Comparison of ENCODE assay signal across 22 mouse cellular contexts in genomic region chr6:123175549-123175948, GRCm38 (mm10). TPM values are rescaled to one million over a fixed set of nuclear protein-coding genes. Genes with fewer than 3 reads are reported as not detected.
"Had no signal": no experiment of that assay in that cellular context is flagged by ENCODE, and none has a peak within 500 bp of the region (broad histone marks: within the 10 kb centered on the region; RNA-seq: fewer than 3 reads in every experiment).

No protein-coding gene starts in this region.

- H3K4me1 ChIP-seq: limb, embryonic 12.5 days; liver, embryonic 15.5 days; lung, embryonic 15.5 days; midbrain, embryonic 10.5 days; neural tube, embryonic 12.5 days; stomach, embryonic 15.5 days had no signal

- H3K4me3 ChIP-seq: limb, embryonic 12.5 days; liver, embryonic 15.5 days; lung, embryonic 15.5 days; midbrain, embryonic 10.5 days; neural tube, embryonic 12.5 days; stomach, embryonic 15.5 days had no signal

- H3K4me2 ChIP-seq: limb, embryonic 12.5 days; liver, embryonic 15.5 days; lung, embryonic 15.5 days; neural tube, embryonic 12.5 days; stomach, embryonic 15.5 days had no signal

- H3K27ac ChIP-seq: kidney, postnatal 0 days; limb, embryonic 12.5 days; liver, embryonic 15.5 days; lung, embryonic 15.5 days; midbrain, embryonic 10.5 days; neural tube, embryonic 12.5 days; stomach, embryonic 15.5 days had no signal

- H3K27me3 ChIP-seq: limb, embryonic 12.5 days; liver, embryonic 15.5 days; lung, embryonic 15.5 days; neural tube, embryonic 12.5 days; stomach, embryonic 15.5 days had no signal

- H3K9ac ChIP-seq: limb, embryonic 12.5 days; liver, embryonic 15.5 days; lung, embryonic 15.5 days; neural tube, embryonic 12.5 days; stomach, embryonic 15.5 days had no signal

- H3K9me3 ChIP-seq: liver, embryonic 15.5 days; lung, embryonic 15.5 days; midbrain, embryonic 10.5 days; stomach, embryonic 15.5 days had no signal

- H3K36me3 ChIP-seq: limb, embryonic 12.5 days; liver, embryonic 15.5 days; lung, embryonic 15.5 days; midbrain, embryonic 10.5 days; neural tube, embryonic 12.5 days; stomach, embryonic 15.5 days had no signal

- DNase-seq: kidney, adult 11 months; kidney, adult 9 months; kidney, postnatal 36 days; layer of hippocampus, adult 9-11 months; layer of hippocampus, postnatal 36 days; midbrain, embryonic 14.5 days; right cerebral cortex, postnatal 14 days; thymus, adult 2 months; thymus, postnatal 25 days had no signal

RNA-seq across cellular contexts. Expression of gene Clec4b2, which starts 2.9 kb away (rescaled TPM):
- total RNA-seq: layer of hippocampus, adult 18-20 months; layer of hippocampus, postnatal 36 days; left cerebral cortex, adult 8-10 months; left cerebral cortex, postnatal 36 days; liver, adult 2 months; monocyte, adult 5-6 weeks had no signal
- polyA plus RNA-seq: kidney, postnatal 0 days; limb, embryonic 12.5 days; liver, adult 2 months; lung, embryonic 15.5 days; midbrain, embryonic 10.5 days; midbrain, embryonic 14.5 days; neural tube, embryonic 12.5 days; stomach, embryonic 15.5 days; testis, adult 2 months had no signal

RNA-seq across cellular contexts. Expression of gene Clec4n, which starts 54.1 kb away (rescaled TPM):
- total RNA-seq: layer of hippocampus, adult 18-20 months; layer of hippocampus, postnatal 36 days; left cerebral cortex, adult 8-10 months; left cerebral cortex, postnatal 36 days had no signal
- polyA plus RNA-seq: midbrain, embryonic 10.5 days had no signal
